Mouse (Mus musculus): ENCODE data around the gene Ino80.

The Ino80 gene

DNA sequence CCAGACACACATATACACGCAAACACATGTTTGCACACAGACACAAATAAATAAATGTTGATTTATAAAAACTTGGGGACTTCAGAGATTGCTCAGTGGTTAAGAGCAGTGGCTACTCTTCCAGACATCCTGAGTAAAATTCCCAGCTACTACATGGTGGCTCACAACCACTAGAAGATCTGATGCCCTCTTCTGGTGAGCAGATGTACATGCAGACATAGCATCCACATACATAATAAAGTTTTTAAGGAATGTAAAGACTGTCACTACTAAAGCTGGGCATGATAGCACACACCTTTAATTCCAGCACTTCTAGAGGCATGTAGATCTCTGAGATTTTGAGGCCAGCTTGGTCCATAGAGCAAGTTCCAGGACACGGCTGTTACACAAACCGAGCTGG lies 16.5 kb downstream of the Ino80 start:
- DNase-seq (ENCODE audit: low read depth in 1 of 2, low spot score in 2 of 2) = no peak

DNA sequence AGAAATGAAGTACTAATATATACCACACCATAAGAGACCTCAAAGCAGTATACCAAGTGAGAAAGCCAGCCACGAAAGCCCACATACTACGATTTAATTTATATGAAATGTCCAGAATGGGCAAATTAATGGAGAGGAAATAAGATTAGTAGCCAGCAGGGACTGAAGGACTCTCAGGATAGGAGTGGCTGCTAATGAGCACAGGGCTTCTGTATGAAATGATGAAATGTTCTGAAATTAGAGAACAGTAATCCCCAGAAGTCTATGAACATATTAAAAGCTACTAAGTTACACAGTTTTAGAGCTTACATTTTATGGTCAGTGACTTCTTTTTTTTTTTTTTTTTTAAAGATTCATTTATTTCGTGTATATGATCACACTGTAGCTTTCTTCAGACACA lies 22.9 kb downstream of the Ino80 start:
- DNase-seq (ENCODE audit: low read depth in 1 of 2, low spot score in 2 of 2) = no peak

DNA sequence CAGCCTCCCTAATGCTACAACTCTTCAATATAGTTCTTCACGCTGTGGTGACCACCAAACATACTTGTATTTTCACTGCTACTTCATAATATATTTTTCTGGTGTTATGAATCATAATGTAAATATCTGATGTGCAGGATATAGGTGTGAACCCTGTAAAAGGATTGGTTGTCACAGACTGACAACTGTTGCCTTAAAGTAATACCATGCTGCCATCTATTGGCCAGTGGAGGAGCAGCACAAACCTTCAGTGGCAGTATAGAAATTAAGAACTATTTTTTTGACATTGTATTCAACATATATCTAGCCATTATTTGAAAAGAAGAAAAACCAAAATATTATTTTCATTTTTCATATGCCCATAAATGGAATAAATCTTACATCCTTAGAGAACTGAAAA lies 40.5 kb downstream of the Ino80 start:
- peak in 1 of 2 experiments; percentile 4 for DNase-seq (ENCODE audit: low read depth in 1 of 2, low spot score in 2 of 2)

- no peak for DNase-seq (ENCODE audit: low read depth in 1 of 2, low spot score in 2 of 2)
Measured at GRCm38 (mm10) chr2:119436467-119436866, 41.0 kb downstream of the Ino80 start.

- no peak for DNase-seq (ENCODE audit: low read depth in 1 of 2, low spot score in 2 of 2)
Measured at GRCm38 (mm10) chr2:119413819-119414218, 63.7 kb downstream of the Ino80 start.

DNA sequence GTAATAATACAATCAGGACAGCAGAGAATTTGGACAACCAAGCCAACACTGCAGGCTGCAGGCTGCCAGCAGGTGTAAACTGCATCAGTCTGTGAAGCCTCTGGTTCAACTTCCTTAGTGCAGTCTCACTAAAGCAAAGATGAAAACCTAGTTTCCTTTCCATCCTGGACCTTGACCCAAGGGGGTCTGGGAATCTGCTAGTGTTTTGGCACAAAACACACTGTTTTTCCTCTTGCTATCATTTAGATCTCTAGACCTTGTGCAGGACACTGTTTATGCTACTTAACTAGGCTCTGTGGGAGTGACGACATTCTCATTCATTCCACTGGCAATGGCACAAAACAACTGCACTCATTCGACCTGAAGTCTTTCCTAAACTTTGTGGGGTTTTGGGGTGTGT lies 65.8 kb downstream of the Ino80 start:
- no peak for DNase-seq (ENCODE audit: low read depth in 1 of 2, low spot score in 2 of 2)

GRCm38 (mm10) chr2:119411016-119411415 lies 66.5 kb downstream of the Ino80 start:
- DNase-seq (ENCODE audit: low read depth in 1 of 2, low spot score in 2 of 2) = no peak

DNA sequence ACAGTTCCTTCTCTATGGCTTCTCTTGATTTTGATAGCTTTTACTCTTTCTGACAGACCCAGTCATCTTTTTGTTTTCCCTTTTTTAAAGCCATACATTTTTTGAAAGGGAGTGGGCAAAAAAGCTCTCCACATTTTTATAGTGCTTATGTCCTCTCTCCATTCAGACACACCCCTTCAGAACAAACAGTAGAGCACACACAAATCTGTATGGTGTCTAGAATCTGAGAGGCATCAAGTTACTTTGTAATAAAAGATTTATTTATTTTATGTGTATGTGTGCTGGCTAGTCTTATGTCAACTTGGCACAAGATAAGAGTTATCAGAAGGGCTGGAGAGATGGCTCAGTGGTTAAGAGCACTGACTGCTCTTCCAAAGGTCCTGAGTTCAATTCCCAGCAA lies 68.8 kb downstream of the Ino80 start:
- DNase-seq (ENCODE audit: low read depth in 1 of 2, low spot score in 2 of 2) = no peak

- no peak for DNase-seq (ENCODE audit: low read depth in 1 of 2, low spot score in 2 of 2)
Measured at GRCm38 (mm10) chr2:119408278-119408677, 69.2 kb downstream of the Ino80 start.

DNA sequence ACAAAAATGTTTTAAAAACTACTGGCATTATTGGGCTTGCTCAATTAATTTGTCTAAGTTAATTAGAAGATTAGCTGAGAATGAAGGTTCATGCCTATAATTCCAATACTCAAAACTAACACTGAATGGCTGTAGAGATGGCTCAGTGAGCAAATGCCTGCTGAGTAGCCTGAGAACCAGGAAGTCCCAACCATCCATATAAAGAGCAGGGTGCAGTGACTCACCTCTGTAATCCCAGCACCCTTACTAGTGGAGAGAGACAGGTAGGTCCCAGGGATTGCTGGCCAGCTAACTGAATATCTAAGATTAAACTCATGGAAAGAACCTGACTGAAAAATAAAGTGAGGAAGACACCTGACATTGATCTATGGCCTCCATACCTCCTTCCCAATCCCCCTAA lies 78.2 kb downstream of the Ino80 start:
- DNase-seq (ENCODE audit: low read depth in 1 of 2, low spot score in 2 of 2) = no peak

DNA sequence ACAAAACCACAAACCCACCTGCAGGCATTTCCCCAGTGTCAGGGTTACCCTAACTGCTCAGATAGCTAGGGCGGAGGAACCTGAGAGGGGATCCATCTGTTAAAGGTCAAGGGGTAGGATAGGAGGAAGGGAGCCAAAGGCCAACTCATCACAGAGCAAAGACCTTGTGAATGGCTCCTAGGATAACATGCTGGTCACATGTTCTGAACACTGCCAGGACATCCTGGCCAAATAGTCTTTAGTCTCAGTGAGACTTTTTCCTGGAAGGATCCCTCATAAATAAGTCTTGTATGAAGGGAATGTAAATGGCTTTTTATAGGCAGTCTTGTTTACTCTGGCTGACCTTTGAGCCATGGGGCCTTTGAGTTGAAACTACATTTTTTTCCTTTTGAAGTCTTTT lies 78.8 kb downstream of the Ino80 start:
- no peak for DNase-seq (ENCODE audit: low read depth in 1 of 2, low spot score in 2 of 2)

DNA sequence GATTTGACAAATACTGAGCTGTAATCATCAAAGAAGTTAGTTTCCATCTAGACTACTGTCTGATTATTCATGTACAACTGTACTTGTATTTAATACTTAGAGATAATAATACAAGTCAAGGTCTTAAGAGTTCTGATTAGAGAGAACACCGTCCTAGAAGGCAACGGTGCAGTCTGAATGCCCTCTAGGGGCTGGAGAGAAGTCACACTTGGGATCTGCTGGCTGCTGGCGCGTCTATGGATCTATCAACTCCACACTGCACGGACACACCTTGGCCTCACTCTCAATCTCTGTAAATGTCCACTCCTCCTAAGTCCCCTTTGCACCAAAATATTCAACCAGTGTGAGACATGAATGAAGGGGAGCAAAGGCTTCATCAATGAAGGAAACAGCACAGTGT lies 79.2 kb downstream of the Ino80 start:
- no peak for DNase-seq (ENCODE audit: low read depth in 1 of 2, low spot score in 2 of 2)

DNA sequence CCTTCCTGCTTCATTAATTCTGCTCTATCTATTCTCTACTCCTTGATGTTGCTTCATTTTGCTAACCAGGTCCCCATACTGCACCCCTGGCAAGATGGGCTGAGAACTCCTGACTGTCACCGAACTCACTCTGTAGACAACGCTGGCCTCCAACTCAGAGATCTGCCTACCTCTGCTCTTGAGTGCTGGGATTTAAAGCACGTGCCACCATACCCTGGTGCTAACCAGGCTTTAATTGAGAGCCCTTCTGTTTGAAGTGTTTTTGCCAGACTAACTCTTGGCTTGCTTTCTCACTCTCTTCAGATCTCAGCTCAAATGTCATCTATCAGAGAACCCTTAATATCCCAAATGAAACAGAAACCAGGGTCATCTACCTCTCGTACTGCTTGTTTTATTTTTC lies 87.5 kb downstream of the Ino80 start:
- no peak for DNase-seq (ENCODE audit: low read depth in 1 of 2, low spot score in 2 of 2)

DNA sequence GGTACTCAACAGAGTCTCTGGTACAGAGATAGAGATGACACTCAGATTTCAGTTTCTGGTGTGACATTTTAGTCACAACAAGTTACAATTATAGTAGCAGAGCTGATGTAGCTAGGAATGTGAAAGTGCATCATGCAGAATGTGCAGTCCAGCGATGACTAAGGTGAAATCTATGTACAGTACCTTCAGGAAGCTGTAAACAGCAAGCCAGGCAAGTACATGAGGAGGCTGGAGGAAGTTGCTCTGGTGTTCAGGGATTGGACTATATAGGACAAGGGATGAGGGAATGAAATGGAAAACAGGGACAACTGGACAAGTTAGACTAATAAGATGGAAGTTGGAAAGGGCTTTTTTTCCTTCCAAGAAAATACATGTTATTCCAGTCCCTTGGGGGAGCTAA lies 89.2 kb downstream of the Ino80 start:
- no peak for DNase-seq (ENCODE audit: low read depth in 1 of 2, low spot score in 2 of 2)

DNA sequence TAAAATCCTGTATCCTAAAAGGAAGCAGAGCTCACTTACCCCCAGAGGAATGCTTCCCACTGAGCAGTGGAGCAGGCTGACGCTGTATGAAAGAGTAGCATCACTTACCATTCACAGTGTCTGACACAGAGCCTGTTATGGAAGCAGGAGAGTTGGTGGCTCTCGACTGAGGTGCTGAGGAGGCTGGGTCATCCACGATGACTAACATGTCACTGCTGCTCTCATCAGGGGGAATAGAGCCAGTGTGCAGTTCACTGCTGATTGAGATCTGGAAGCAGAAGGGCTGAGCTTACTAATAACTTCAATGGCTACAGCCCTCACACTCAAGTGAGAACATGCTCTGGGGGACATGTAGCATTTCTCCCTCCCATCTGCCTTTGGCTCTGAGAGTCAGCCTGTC lies 98.0 kb downstream of the Ino80 start:
- no peak for DNase-seq (ENCODE audit: low read depth in 1 of 2, low spot score in 2 of 2)

DNA sequence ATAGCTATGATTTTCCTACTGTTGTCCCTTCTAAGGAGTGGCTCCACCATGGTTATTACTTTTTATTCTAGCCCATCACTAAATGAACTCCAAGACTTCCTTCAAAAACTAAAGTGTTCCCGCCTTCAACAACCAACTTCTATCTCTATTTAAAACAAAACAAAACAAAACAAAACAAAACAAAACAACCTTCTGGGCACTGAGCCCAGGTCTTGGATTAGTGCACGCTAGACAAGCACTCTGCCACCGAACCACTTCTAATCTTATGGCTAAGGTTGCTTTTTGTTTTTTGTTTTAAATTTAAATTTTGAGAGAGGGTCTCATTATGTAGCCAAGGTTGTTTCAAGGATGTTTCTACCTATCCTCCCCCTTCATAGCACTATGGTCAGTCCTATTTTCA lies 99.7 kb downstream of the Ino80 start:
- no peak for DNase-seq (ENCODE audit: low read depth in 1 of 2, low spot score in 2 of 2)

DNA sequence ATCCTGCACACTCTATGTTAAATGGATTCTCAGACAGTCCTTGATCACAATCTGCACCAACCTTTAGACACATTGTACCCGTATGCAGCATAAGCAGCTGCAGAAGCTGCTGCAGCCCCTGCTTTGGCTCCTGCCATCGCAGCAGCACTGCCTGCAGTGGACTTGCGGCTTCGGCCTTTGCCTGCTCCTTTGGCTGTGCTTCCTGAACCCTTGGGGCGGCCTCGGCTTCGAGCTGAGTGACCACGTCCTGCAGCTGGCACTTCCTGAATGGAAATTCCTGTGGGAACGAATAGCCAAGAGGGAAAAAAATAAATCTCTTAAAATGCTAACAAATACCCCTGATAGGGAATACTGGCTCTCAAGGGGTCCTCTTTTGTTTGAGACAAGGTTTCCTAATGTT lies 100.2 kb downstream of the Ino80 start:
- DNase-seq (ENCODE audit: low read depth in 1 of 2, low spot score in 2 of 2) = no peak

GRCm38 (mm10) chr2:119370116-119370515 lies 107.4 kb downstream of the Ino80 start:
- no peak for DNase-seq (ENCODE audit: low read depth in 1 of 2, low spot score in 2 of 2)

- DNase-seq (ENCODE audit: low read depth in 1 of 2, low spot score in 2 of 2) = no peak
Measured at GRCm38 (mm10) chr2:119367346-119367745, 110.1 kb downstream of the Ino80 start.

GRCm38 (mm10) chr2:119364969-119365368 lies 112.5 kb downstream of the Ino80 start:
- DNase-seq (ENCODE audit: low read depth in 1 of 2, low spot score in 2 of 2) = no peak

DNA sequence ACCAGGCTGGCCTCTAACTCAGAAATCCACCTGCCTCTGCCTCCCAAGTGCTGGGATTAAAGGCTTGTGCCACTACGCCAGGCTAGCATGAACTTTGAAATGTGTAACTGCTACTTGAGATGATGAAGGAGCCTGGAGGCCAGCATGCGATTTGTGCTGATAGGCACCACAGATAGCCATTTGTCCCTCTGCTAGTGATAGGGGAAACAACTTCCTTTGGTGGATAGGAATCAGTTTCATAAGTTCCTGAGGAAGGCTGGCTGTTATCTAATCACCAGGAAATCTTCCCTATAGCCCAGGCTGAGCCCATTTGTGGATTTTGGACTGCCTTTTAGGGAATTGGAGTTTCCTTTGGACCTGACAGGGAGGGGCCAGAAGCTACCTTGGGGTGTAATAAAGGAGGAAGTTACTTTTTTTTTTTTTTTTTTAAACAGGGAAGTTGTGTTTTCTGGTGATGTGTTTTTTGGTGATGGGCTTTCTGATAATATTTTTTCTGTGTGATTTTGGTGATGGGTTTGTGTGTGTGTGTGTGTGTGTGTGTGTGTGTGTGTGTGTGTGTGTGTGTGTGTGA lies 117.7 kb downstream of the Ino80 start:
- no peak for DNase-seq (ENCODE audit: low read depth in 1 of 2, low spot score in 2 of 2)

- DNase-seq (ENCODE audit: low read depth in 1 of 2, low spot score in 2 of 2) = no peak
Measured at GRCm38 (mm10) chr2:119358249-119358648, 119.2 kb downstream of the Ino80 start.

- DNase-seq (ENCODE audit: low read depth in 1 of 2, low spot score in 2 of 2) = no peak
Measured at GRCm38 (mm10) chr2:119356805-119357204, 120.7 kb downstream of the Ino80 start.

GRCm38 (mm10) chr2:119356310-119356709 lies 121.2 kb downstream of the Ino80 start:
- DNase-seq (ENCODE audit: low read depth in 1 of 2, low spot score in 2 of 2) = no peak

Measured in monocyte, adult 2 months (primary cell).